Mouse (Mus musculus) adipocyte (in vitro differentiated cells): Measurements from ENCODE around the gene Nid1.

Experiments
- DNase-seq: peaks from one replicate; pipeline ENCODE4 v3.0.0-alpha.2; 2016; ENCODE audit warnings: low spot score

The Nid1 gene

GRCm38 (mm10) chr13:13546792-13547191 lies 109.4 kb downstream of the Nid1 start:
- DNase-seq, result no peak

- no peak for DNase-seq
Measured at GRCm38 (mm10) chr13:13547889-13548288, 110.5 kb downstream of the Nid1 start.

GRCm38 (mm10) chr13:13548431-13549190 lies 111.3 kb downstream of the Nid1 start:
- no peak for DNase-seq

GRCm38 (mm10) chr13:13549687-13550660 lies 112.6 kb downstream of the Nid1 start:
- DNase-seq, result no peak

GRCm38 (mm10) chr13:13552020-13552419 lies 114.7 kb downstream of the Nid1 start:
- no peak for DNase-seq

GRCm38 (mm10) chr13:13553660-13554059 lies 116.3 kb downstream of the Nid1 start:
- DNase-seq, result no peak

GRCm38 (mm10) chr13:13555196-13555595 lies 117.8 kb downstream of the Nid1 start:
- DNase-seq, result no peak

- no peak for DNase-seq
Measured at GRCm38 (mm10) chr13:13557001-13557743, 119.8 kb downstream of the Nid1 start.

GRCm38 (mm10) chr13:13558251-13558650 lies 120.9 kb downstream of the Nid1 start:
- no peak for DNase-seq

GRCm38 (mm10) chr13:13558900-13559299 lies 121.5 kb downstream of the Nid1 start:
- no peak for DNase-seq
